Mouse (Mus musculus) urinary bladder, postnatal 14 days (tissue): ENCODE data around the gene Sbk3.
"Not testable (repeated sequence)": the region's sequence is repeated elsewhere in the genome, so short reads cannot be mapped to it uniquely, and the experiment has no call there.

Experiments used
- DNase-seq: peaks from one replicate; pipeline ENCODE4 v3.0.0; 2021; ENCODE audit warnings: low spot score

Gene Sbk3

DNA sequence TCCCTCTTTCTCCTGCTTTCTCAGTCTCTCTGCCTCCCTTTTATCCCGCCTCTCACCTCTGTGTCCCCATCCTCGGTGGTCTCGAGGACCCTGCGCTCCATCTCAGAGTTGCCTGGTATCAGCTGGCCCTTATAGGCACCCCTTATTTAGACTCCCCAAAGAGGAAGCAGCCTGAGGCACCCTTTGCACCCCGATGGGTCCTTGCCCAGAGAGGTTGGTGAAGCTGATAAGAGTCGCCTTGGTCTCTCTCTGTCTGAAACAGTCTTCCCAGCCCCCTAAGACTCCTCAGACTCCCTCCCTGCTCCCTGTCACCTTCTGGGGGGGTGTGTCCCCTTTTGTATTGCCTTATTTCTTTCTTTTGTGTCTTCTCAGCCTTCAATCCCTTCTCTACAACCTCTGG is at the start of gene Sbk3:
Gene Sbk3, minus strand, starts transcription at position 101 of the 400 bp plus-strand sequence.
- DNase-seq = no peak

DNA sequence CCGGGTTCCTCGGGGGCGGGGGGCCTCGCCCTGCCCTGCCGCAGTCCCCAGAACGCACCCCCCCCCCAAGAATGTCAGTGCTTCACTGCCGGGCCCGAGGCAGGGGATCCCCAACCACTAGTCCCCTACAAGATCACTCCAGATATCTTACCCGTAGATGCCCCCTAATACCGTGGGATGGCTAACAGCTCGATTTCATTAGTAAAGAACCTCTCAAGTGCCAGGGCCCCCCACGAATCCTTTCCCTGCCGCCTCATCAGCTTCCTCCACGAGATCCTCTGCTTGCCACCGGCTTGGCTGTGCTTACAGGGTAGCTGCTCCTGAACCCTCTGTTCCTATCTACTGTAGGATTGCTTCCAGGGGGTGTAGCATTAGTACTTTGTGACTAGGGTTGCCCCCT is 49.7 kb upstream of the Sbk3 start:
- no peak for DNase-seq

DNA sequence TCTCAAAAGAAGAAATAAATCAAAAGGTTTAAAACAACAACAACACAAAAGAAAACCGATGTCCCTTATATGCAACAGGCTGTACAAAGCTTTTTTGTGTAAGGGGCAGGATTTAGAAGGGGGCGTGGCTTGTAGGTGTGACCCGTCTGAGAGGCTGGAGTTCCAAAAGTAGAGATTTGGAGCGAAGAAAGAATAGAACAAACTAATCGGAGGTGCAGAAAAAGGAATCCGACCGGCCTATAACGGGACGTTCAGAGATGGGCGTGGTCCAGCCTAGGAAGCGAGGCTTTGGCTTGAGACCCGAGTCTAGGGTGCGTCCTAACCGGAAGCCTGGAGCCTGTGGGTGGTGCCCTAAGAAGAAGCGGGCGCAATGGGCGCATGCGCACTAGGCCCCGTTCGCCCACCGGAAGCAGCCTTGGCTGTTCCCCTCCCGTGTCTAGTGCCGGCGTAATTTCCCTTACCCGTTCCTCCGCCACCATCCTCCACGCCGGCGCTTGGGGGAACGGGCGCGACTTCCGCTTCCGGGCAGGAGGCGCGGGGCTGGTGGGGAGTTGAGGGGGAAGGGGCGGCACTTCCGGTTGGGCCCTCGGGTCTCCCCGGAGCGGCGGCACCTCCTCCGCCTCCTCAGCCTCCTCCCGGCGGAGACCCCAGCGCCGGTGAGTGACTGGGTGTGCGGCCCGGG is 49.2 kb upstream of the Sbk3 start, which contains the start of the genes Zfp865 and Ccdc106:
Gene Zfp865, plus strand, starts transcription at position 377 of the 682 bp plus-strand sequence.
Gene Ccdc106, plus strand, starts transcription at position 554 of the 682 bp plus-strand sequence.
- DNase-seq = peak; percentile 99

DNA sequence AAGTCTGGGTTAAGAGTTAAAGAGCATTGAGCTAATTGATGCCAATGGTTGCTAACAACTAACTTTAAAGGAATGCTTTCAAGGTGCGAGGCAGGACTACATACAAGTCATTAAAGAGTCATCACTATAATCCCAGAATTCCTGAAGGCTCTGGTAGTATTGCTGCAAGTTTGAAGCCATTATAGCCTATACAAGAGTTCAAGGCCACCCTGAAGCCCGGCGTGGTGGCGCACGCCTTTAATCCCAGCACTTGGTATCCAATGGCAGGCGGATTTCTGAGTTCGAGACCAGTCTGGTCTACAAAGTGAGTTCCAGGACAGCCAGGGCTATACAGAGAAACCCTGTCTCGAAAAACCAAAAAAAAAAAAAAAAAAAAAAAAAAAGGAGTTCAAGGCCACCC is 48.6 kb upstream of the Sbk3 start:
- DNase-seq = not testable (repeated sequence)

DNA sequence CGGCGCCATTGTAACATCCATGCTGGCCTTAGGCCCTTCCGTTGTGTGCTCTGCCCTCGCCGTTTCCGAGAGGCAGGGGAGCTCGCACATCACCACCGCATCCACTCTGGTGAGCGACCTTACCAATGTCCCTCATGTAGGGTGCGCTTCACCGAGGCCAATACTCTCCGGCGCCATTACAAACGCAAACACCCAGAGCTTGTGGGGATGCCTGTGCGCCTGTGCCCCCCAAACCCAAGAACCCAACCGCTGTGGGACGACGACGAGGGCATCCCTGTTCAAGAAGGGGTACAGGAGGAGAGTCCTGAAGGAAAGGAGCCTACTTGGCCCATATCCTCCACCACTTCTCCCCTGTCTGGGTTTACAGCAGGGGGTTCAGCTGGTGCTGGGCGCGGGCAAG is 47.0 kb upstream of the Sbk3 start:
- no peak for DNase-seq

DNA sequence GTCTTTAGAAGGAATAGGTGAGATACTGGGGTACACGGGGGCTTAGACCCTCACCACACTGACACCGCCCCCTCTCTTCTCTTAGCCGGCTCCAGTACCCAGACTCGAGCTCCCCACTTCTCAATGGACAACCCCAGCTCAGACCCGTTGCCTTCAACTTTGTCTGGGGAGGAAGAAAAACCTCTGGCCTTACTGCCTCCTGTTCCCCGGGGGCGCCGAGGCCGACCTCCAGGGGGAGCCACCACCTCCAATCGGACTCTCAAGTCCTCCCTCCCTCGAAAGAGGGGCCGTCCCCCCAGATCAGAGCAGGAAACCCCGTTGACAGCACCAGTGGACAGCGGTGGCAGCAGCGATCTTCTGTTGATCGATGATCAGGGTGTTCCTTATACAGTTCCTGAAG is 46.4 kb upstream of the Sbk3 start:
- DNase-seq = no peak

DNA sequence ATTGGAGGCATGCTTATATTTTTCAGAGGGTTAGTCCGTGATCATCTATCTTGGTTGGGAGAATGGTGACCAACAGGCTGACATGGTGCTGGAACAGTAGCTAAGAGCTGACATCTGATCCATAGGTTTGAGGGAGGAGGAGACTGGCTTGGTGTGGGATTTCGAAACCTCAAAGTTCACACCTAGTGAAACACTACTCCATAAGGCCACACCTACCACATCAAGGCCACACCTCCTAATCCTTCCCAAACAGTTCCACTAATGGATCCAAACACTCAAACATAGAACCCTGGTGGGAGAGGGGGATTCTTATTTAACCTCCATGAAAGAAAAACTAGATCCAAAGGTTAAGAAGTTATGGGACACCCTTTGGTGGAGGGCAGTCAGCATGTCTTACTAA is 46.0 kb upstream of the Sbk3 start:
- no peak for DNase-seq

DNA sequence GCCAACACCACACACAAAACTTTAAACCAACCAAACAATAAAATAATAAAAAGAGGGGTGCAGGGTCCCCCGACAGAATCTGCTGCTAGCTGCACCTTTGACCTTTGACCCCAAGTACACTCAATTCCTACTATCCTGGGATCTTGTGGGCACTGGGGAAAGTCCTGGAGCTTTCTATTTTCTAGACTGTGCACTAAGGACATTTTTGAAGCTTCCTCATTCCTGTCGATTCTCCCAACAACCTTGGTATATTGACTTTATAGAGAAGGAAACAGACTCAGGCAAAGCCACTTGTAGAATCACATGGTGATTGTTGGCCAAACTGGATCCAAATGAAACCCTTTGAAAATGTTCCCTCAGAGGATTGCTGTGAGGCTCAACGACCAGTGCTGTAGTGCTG is 45.1 kb upstream of the Sbk3 start:
- no peak for DNase-seq

DNA sequence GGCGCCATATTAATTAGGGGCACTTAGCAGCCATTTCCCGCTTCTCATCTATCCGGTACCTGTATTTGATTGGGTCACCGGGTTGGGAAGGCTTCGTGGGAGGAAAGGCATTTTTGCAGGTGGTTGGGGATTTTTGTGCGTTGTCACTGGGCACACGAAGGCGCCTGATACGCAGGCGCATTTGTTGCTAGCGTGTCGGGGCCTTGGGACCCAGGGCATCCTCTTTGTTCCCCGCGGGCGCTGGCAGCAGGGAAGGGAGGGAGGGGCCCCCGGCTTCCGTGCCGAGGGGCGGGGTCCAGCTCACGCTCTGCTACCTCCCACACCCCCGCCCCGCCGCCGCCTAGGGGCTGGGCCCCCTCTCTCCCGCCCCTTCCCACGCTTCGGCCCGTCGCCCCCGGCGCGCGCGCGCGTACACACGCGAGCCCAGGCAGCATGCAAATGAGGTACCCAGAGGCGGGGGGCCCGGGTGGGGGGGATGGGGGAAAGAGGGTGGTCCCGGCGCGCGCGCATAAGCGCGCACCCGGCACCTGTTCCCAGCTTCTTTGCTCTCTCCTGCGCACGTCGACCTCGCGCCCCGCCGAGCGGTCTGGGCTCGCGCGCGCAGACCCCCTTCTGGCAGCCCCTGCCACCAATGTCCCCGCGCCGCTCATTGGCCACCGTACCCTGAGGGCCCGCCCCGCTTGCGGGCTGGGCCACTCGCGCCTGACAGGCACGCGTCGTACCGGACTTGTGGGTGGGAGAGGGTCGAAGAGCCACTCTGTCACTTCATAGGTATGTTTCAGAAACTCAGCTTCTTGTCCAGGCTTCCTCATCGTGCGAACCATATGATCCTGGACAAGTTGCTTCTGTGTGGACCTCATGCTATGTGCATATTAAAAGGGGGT is 44.4 kb upstream of the Sbk3 start, which contains the start of gene Gm44973:
Gene Gm44973, plus strand, starts transcription at position 379 of the 884 bp plus-strand sequence.
- peak; percentile 95 for DNase-seq

DNA sequence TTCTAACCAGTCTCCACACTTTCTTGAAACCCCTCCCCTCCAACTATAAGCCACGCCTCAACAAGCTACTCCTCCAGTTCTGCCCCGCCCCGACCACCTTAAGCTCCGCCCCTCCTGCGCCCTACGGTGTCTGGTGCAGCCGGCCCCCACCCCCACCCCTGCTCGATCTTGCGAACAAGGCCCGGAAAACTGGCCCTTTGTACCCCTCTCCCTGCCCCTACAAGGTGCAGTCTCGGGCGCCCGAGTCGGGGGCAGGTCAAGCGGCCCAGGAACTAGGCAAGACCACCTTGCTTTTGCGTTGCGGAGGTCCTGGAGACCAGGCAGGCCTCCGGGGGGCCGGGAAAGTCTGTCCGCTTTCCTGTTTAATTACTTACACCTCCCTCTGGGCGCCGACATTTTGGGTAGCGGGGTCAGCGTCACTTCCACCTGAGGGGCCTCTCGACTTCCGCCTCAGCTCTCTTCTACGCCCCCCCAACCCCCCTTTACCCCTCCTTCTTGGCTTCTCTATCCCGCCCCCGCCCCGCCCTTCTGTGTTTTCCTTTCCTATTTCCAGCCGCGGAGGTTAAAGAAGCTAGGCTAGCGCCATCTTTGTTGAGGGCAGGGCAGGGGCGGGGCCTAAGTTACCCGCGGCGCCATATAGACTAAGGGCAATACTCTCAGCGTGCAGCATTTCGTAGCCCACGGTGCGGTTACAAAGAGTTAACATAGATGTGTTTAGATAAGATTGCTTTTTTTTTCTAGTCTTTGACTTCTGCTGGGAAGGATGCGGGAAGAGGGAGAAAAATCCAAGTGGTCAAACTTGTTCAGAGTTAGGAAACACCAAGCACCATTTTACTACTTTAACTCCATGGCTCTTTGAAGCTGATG is 43.5 kb upstream of the Sbk3 start, which contains the start of the genes Zfp524 and Fiz1:
Gene Zfp524, plus strand, starts transcription at position 165 of the 867 bp plus-strand sequence.
Gene Fiz1, minus strand, starts transcription at position 447 of the 867 bp plus-strand sequence.
- peak; percentile 98 for DNase-seq

DNA sequence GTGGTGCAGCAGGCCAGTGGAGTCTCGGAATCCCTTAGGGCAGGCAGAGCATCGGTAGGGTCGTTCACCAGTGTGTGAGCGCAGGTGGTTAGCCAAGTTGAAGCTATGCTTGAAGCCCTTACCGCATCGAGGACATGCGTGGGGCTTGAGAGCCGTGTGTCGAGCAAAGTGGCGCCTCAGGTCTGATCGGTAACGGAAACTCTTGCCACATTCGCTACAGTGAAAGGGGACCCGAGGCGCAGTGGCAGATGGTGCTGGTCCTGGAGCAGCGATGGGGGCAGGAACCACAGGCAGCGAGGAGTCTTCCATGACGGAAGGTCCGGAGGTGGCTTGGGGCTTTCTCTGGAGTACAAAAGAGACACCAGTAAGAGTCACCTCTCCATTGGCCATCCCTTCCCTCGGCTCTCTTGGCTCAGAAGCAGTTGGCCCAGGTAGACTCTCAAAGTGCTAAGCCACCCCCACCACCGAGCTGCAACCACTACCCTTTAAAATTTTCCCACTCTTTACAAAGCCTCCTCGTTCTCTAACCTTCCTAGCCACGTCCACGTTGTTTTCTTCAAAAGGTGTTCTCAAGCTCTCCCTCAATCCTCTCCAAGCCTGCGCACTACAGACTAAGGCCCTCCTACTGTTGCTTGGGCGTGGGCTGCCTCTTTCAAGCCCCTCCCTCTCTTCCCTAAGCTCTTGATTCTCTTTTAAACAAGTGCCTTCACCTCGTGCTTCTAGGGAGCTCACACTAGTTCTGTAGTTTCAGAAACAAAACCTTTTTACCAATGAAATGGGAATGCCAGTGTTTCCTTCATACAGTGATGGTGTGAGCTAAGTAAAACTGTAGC is 41.9 kb upstream of the Sbk3 start:
- no peak for DNase-seq

DNA sequence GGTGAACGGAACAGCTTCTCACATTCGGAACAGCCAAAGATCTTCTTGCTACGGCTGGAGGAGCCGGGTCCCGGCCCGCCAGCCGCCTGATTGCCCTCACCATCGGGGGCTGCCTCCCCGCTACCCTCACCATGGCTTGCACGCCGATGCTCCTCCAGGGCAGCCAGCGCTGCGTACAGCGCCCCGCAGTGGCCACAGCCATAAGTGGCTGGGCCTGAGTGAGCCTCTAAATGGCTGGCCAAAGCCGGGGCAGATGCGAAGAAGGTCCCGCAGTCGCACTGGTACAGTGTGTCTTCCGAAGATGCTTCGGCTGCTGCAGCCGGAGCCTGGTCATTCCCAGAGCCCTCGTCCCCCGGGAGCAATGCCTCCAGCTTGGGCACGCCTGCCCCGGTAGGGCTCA is 37.3 kb upstream of the Sbk3 start:
- no peak for DNase-seq

DNA sequence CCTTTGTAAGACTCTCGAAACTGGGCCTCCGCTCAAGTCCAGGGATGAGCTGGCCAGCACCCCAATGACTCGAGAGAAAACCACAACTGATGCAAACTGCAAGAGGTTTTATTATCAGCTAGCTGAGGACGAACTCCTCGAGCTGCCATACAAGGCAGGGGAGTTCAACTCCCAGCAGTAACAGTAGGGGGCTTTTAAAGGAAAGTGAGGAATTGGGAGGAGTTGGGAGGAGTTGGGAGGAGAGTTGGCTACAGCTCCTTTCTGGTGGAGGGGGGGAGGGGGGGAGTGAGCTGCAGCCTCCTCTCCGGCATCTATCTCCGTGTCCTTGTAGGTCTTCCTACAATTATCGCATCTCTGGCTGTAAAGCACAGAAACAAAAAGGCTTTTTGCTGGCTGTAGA is 31.9 kb upstream of the Sbk3 start:
- not testable (repeated sequence) for DNase-seq

DNA sequence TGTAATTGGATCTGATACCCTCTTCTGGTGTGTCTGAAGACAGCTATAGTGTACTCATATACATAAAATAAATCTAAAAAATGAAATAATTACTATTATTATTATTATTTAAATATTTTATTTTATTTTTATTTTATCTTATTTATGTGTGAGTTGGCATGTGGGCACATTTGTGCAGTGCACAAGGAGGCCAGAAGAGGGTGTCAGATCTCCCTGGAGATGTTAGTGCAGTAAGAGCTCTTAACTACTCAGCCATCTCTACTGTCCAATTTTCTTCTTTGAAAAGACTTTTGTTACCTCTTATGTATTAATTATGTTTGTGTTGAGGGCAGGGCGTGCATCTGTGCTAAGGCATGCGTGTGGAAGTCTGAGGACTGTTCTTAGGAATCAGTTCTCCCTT is 28.9 kb upstream of the Sbk3 start:
- no peak for DNase-seq

DNA sequence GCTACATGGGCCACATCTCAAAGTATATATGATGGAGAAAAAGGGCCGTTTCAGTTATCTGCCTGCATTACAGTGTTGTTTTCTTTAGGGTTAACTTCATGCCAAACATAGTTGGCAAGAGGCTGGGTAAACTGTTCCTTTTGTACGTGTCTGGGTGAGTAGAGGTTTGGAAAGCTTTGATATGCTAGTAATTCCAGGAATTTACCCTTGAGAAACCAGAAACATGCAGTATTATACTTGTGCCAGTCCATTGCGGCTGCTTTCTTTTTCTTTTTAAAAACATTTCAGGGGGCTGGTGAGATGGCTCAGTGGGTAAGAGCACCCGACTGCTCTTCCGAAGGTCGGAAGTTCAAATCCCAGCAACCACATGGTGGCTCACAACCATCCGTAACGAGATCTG is 26.0 kb upstream of the Sbk3 start:
- DNase-seq = no peak

DNA sequence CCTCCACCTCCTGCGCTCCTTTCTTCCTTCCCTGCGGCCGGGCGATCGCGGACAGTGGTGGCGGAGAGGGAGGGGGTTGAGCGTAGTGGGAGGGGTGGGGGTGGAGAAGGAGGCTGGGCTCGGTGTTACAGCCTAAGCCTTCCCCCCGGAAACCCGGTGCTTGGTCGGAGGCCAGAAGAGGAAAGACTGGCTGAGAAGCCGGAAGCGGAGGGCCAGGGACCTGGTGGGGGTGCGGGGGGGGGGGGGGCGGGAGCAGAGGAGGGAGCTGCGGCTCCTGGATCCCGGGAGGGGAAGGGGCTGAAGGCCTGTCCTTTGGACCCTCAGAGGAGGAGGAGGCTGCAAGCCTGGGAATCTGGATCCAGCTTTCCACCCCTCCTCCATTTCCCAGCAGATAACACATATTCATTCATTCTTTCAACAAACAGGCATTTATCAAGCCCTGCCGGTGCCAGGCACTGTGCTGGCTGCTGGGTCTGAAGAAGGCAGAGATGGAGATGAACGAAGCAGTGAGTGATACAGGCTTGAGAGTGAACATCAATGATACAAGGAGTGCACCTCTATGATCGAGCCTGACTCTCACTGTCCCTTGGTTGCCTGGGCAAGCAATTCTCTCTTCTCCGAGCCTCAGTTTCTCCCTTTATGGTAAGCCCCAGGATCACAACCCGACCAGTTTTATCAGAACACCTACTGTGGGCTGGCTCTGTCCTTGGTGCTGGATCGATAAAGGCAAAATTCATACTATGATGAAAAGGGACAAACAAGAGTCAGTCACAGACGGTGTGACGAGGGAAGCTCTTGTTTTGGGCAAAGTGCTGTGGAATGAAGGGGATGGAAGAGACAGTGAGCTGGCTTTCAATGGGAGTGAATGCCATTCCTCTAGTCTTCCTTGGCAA is 25.3 kb upstream of the Sbk3 start, which contains the start of gene Zfp579:
Gene Zfp579, minus strand, starts transcription at position 156 of the 893 bp plus-strand sequence.
- DNase-seq = peak; percentile 93

DNA sequence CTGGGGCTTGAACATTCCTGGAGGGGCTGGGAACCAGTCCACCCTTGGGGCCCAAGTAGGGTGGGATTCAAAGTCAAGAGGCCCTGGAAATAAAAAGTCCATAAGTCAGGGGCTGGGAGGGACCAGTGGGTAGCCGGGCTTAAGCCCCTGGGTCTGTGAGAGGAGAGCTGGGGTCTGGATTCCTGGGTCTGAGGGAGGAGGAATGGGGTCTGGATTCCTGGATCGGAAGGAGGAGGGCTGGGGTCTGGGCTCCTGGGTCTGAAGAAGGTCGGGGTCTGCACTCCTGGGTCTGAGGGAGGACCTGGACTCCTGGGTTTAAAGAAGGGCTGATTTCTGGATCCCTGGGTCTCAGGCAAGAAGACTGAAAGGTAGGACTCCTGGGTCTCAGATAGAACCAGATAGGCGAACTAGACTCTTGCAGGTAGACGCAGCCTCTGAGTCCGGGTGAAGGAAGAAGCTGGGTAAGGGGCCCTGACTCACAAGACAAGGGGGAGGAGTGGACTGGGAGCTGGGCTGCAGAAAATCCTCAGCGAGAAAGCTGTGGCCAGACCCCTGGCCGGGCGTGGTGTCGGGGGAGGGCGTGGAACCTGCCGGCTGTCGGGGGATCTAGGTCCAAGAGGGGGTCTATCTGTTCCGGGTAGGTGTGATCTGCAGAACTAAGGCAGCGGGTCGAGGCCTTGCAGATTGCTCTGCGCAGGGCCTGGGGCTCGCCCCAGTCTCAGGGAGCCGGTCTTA is 24.5 kb upstream of the Sbk3 start:
- no peak for DNase-seq

DNA sequence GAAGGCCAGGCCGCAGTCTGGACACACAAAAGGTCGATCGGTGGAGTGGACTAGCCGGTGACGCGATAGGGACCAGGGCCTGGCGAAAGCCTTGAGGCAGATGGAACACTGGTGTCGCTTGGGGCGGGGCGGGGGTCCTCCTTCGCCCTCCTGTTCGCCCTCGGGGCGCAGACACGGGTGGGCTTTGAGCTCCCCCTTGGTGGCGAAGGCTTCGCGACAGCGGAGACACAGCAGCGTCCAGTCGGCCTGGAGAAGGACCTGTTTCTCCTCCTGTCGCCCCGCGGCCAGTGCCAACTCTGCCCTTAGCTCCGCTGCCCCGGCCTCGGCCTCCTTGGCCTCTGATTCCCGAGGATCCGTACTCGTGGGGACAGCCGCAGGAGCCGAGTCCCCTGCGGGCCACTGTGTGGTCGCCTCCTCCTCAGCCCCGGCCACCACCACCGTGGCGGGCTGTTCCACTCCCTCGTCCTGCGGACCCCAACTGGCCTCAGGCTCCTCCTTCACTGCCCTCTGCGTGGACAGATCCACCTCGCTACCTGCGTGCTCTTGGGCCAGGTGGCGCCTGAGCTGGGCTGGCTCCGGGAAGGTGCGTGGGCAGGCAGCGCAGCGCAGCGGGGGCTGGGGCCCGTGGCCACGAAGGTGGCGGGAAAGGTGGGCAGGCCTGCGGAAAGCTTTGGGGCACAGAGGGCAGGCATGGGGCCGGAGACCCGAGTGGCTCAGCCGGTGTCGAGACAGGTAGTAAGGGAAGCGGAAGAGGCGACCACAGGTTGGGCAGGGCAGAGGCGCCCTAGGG is 23.2 kb upstream of the Sbk3 start:
- no peak for DNase-seq
